Mouse (Mus musculus): ENCODE results near the gene Mall. TPM values are rescaled to one million over a fixed set of nuclear protein-coding genes. Genes with fewer than 3 reads are reported as not detected.

Gene Mall
- polyA plus RNA-seq, 1 experiment from 2014 or later: 1.4 TPM

DNA sequence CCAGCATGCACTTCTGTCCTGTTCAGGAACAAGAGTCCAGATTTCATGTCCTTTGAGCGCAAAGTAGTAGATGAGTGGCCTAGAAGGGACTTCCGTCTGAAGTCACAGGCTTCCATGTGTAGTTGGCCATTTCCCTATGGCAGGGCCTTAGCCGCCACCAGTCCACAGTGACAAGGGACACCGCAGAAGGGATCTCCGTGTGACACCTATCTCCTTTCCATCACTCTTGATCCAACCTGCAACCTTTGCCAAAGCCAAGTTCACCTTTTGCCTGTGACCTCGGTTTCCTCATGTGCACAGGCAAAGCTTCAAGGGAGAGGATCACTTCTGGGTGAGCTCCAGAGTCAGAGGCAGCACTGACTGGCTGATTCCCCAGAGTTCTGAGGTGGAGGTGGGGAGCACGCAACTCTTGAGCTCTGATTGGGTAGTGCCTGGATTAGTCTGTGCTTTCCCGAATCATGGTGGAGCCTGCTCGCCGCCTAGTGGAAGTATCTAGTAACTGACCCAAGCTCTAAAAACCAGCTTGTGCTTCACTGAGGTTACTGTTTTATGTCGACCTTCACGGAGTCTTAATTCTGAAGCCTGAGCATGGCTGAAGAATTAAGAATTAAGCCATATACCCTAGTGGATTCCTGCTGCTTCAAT, 45.9 kb downstream of the Mall start:
- DNase-seq (ENCODE audit: low spot score): peak; percentile 84
- H3K9me3 ChIP-seq (replicated peaks; ENCODE audit: control insufficient read depth, low read length): no peaks in the 10 kb centered on the region
- no peaks in the 10 kb centered on the region for H3K36me3 ChIP-seq (replicated peaks; ENCODE audit: control insufficient read depth, insufficient read depth, low read depth, low read length)
- no peak overlapping the region for H3K27ac ChIP-seq (replicated peaks; ENCODE audit: low read depth, low read length)
- no peaks in the 10 kb centered on the region for H3K4me1 ChIP-seq (ENCODE audit: control insufficient read depth, insufficient read depth, low read length)
- no peak overlapping the region for H3K9ac ChIP-seq (replicated peaks; ENCODE audit: low read length)
- H3K4me3 ChIP-seq (ENCODE audit: low read depth, low read length): no peak overlapping the region
- no peak overlapping the region for H3K4me2 ChIP-seq (ENCODE audit: low read depth, low read length)
- no peaks in the 10 kb centered on the region for H3K27me3 ChIP-seq (ENCODE audit: control insufficient read depth, insufficient read depth, low read length)
- 36% methylated on average over 12 of the region's 12 CpGs for WGBS
- ATAC-seq (replicated peaks; ENCODE audit: insufficient number of reproducible peaks, low FRiP score, low TSS enrichment, low read depth): peak; percentile 65; the same call in 1 of the 2 replicates

GRCm38 (mm10) chr2:127667843-127668506, 61.8 kb downstream of the Mall start:
- no peak overlapping the region for H3K4me3 ChIP-seq (ENCODE audit: low read depth, low read length)
- WGBS: 25% methylated on average over 2 of the region's 2 CpGs
- no peak overlapping the region for H3K4me2 ChIP-seq (ENCODE audit: low read depth, low read length)
- H3K4me1 ChIP-seq (ENCODE audit: control insufficient read depth, insufficient read depth, low read length): no peaks in the 10 kb centered on the region
- H3K27me3 ChIP-seq (ENCODE audit: control insufficient read depth, insufficient read depth, low read length): no peaks in the 10 kb centered on the region
- H3K27ac ChIP-seq (replicated peaks; ENCODE audit: low read depth, low read length): no peak overlapping the region
- ATAC-seq (replicated peaks; ENCODE audit: insufficient number of reproducible peaks, low FRiP score, low TSS enrichment, low read depth) (no peak), DNase-seq (ENCODE audit: low spot score) (peak; percentile 73)
- H3K9ac ChIP-seq (replicated peaks; ENCODE audit: low read length): no peak overlapping the region
- H3K36me3 ChIP-seq (replicated peaks; ENCODE audit: control insufficient read depth, insufficient read depth, low read depth, low read length): no peaks in the 10 kb centered on the region
- H3K9me3 ChIP-seq (replicated peaks; ENCODE audit: control insufficient read depth, low read length): no peaks in the 10 kb centered on the region

DNA sequence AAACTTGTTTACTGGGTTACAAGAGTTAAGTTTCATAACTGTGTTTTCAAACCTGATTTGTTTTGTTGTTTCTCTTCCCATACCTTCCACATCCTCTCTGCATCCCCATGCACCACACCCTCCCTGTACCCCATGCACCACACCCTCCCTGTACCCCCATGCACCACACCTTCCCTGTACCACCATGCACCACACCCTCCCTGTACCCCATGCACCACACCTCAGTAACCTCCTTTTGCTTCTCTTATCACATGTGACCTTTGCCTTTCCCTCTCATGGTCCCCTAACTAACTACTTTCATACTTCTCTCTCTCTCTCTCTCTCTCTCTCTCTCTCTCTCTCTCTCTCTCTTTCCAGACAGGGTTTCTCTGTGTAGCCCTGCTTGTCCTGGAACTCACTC, 62.7 kb downstream of the Mall start:
- H3K4me2 ChIP-seq (ENCODE audit: low read depth, low read length): no peak overlapping the region
- DNase-seq (ENCODE audit: low spot score): no peak
- no peak for ATAC-seq (replicated peaks; ENCODE audit: insufficient number of reproducible peaks, low FRiP score, low TSS enrichment, low read depth)
- H3K4me1 ChIP-seq (ENCODE audit: control insufficient read depth, insufficient read depth, low read length): no peaks in the 10 kb centered on the region
- no peaks in the 10 kb centered on the region for H3K27me3 ChIP-seq (ENCODE audit: control insufficient read depth, insufficient read depth, low read length)
- H3K36me3 ChIP-seq (replicated peaks; ENCODE audit: control insufficient read depth, insufficient read depth, low read depth, low read length): no peaks in the 10 kb centered on the region
- no peaks in the 10 kb centered on the region for H3K9me3 ChIP-seq (replicated peaks; ENCODE audit: control insufficient read depth, low read length)
- H3K9ac ChIP-seq (replicated peaks; ENCODE audit: low read length): no peak overlapping the region
- H3K4me3 ChIP-seq (ENCODE audit: low read depth, low read length): no peak overlapping the region
- no peak overlapping the region for H3K27ac ChIP-seq (replicated peaks; ENCODE audit: low read depth, low read length)

GRCm38 (mm10) chr2:127662708-127663107, 67.0 kb downstream of the Mall start:
- Histone ChIP-seq H3K27me3 (ENCODE audit: control insufficient read depth, insufficient read depth, low read length) (0 out of 2 replicates have a peak, but pooled peaks cover 1% of the 10 kb centered on the region), H3K27ac (replicated peaks; ENCODE audit: low read depth, low read length) (no peak overlapping the region), H3K4me3 (ENCODE audit: low read depth, low read length) (no peak overlapping the region), H3K9ac (replicated peaks; ENCODE audit: low read length) (no peak overlapping the region), H3K9me3 (replicated peaks; ENCODE audit: control insufficient read depth, low read length) (no peaks in the 10 kb centered on the region), H3K4me2 (ENCODE audit: low read depth, low read length) (no peak overlapping the region), H3K36me3 (replicated peaks; ENCODE audit: control insufficient read depth, insufficient read depth, low read depth, low read length) (no peaks in the 10 kb centered on the region), H3K4me1 (ENCODE audit: control insufficient read depth, insufficient read depth, low read length) (no peaks in the 10 kb centered on the region)
- ATAC-seq (replicated peaks; ENCODE audit: insufficient number of reproducible peaks, low FRiP score, low TSS enrichment, low read depth) (no peak), DNase-seq (ENCODE audit: low spot score) (no peak)
- 43% methylated on average over 1 of the region's 2 CpGs for WGBS

- DNase-seq (ENCODE audit: low spot score) (peak; percentile 9), ATAC-seq (replicated peaks; ENCODE audit: insufficient number of reproducible peaks, low FRiP score, low TSS enrichment, low read depth) (no peak)
- Histone ChIP-seq H3K4me1 (ENCODE audit: control insufficient read depth, insufficient read depth, low read length) (peaks cover 7% of the 10 kb centered on the region), H3K36me3 (replicated peaks; ENCODE audit: control insufficient read depth, insufficient read depth, low read depth, low read length) (no peaks in the 10 kb centered on the region), H3K9me3 (replicated peaks; ENCODE audit: control insufficient read depth, low read length) (no peaks in the 10 kb centered on the region), H3K9ac (replicated peaks; ENCODE audit: low read length) (peak within 1 kb of the TSS; percentile 41), H3K27ac (replicated peaks; ENCODE audit: low read depth, low read length) (no peak within 1 kb of the TSS), H3K4me3 (ENCODE audit: low read depth, low read length) (peak within 1 kb of the TSS; percentile 36), H3K27me3 (ENCODE audit: control insufficient read depth, insufficient read depth, low read length) (peaks cover 41% of the 10 kb centered on the region), H3K4me2 (ENCODE audit: low read depth, low read length) (peak within 1 kb of the TSS; percentile 77)
- WGBS: 1% methylated on average over 42 of the region's 43 CpGs
Measured at GRCm38 (mm10) chr2:127656086-127656720, 73.5 kb downstream of the Mall start, which contains the start of gene Mal. Gene Mal (minus strand): TSS chr2:127656695.

DNA sequence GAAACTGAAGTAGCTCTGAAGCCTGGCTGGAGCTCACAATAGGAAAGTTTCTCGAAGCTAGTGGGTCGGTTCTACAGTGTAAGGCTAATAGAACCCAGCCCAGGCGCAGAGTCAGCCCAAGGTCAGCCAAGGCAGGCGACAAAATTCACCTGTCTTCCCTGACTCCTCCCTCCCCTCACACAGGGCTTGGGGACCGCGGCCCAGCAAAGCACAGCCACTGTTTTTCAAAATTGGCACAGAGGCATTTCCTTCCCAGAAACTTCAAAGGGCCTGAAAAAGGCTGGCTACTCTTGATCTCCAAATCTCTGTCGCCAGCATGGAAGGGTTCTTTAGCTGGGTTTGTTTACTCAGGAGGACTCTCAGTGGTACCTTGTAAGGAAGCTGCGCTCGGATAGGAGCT, 74.3 kb downstream of the Mall start:
- Histone ChIP-seq H3K27ac (replicated peaks; ENCODE audit: low read depth, low read length) (no peak overlapping the region), H3K4me3 (ENCODE audit: low read depth, low read length) (no peak overlapping the region), H3K36me3 (replicated peaks; ENCODE audit: control insufficient read depth, insufficient read depth, low read depth, low read length) (no peaks in the 10 kb centered on the region), H3K4me2 (ENCODE audit: low read depth, low read length) (no peak overlapping the region), H3K9ac (replicated peaks; ENCODE audit: low read length) (no peak overlapping the region), H3K27me3 (ENCODE audit: control insufficient read depth, insufficient read depth, low read length) (peaks cover 41% of the 10 kb centered on the region), H3K9me3 (replicated peaks; ENCODE audit: control insufficient read depth, low read length) (no peaks in the 10 kb centered on the region), H3K4me1 (ENCODE audit: control insufficient read depth, insufficient read depth, low read length) (peaks cover 7% of the 10 kb centered on the region)
- 8% methylated on average over 9 of the region's 9 CpGs for WGBS
- ATAC-seq (replicated peaks; ENCODE audit: insufficient number of reproducible peaks, low FRiP score, low TSS enrichment, low read depth) (no peak), DNase-seq (ENCODE audit: low spot score) (no peak)

GRCm38 (mm10) chr2:127654786-127655185, 74.9 kb downstream of the Mall start:
- no peak overlapping the region for H3K9ac ChIP-seq (replicated peaks; ENCODE audit: low read length)
- ATAC-seq (replicated peaks; ENCODE audit: insufficient number of reproducible peaks, low FRiP score, low TSS enrichment, low read depth): no peak
- peaks cover 41% of the 10 kb centered on the region for H3K27me3 ChIP-seq (ENCODE audit: control insufficient read depth, insufficient read depth, low read length)
- no peak overlapping the region for H3K4me3 ChIP-seq (ENCODE audit: low read depth, low read length)
- no peaks in the 10 kb centered on the region for H3K36me3 ChIP-seq (replicated peaks; ENCODE audit: control insufficient read depth, insufficient read depth, low read depth, low read length)
- H3K4me2 ChIP-seq (ENCODE audit: low read depth, low read length): no peak overlapping the region
- H3K9me3 ChIP-seq (replicated peaks; ENCODE audit: control insufficient read depth, low read length): no peaks in the 10 kb centered on the region
- DNase-seq (ENCODE audit: low spot score): no peak
- H3K4me1 ChIP-seq (ENCODE audit: control insufficient read depth, insufficient read depth, low read length): peaks cover 7% of the 10 kb centered on the region
- no peak overlapping the region for H3K27ac ChIP-seq (replicated peaks; ENCODE audit: low read depth, low read length)
- 68% methylated on average over 3 of the region's 3 CpGs for WGBS
